Mouse (Mus musculus): ENCODE measurements around the gene Sdhaf1. TPM values are rescaled to one million over a fixed set of nuclear protein-coding genes. Genes with fewer than 3 reads are reported as not detected.

The Sdhaf1 gene
- total RNA-seq, 2 experiments from 2014 or later = 7.8 to 8.2 TPM

- intact Hi-C loops (cut with DNase I) = no loop called here
- DNase-seq (ENCODE audit: extremely low spot score in 1 of 2, low spot score in 2 of 2) = no peak
Observed at GRCm38 (mm10) chr7:30306083-30306779, 17.5 kb downstream of the Sdhaf1 start.

GRCm38 (mm10) chr7:30300914-30301313, 22.8 kb downstream of the Sdhaf1 start:
- intact Hi-C loops (cut with DNase I) = no loop called here
- no peak for DNase-seq (ENCODE audit: extremely low spot score in 1 of 2, low spot score in 2 of 2)

GRCm38 (mm10) chr7:30297266-30297665, 26.4 kb downstream of the Sdhaf1 start:
- intact Hi-C loops (cut with DNase I) = no loop called here
- DNase-seq (ENCODE audit: extremely low spot score in 1 of 2, low spot score in 2 of 2) = no peak

- no peak for DNase-seq (ENCODE audit: extremely low spot score in 1 of 2, low spot score in 2 of 2)
- intact Hi-C loops (cut with DNase I) = no loop called here
Observed at GRCm38 (mm10) chr7:30296816-30297215, 26.9 kb downstream of the Sdhaf1 start.

- intact Hi-C loops (cut with DNase I) = no loop called here
- peak in 1 of 2 experiments; percentile 48 for DNase-seq (ENCODE audit: extremely low spot score in 1 of 2, low spot score in 2 of 2)
Observed at GRCm38 (mm10) chr7:30295103-30295502, 28.6 kb downstream of the Sdhaf1 start.

GRCm38 (mm10) chr7:30294296-30294695, 29.4 kb downstream of the Sdhaf1 start:
- intact Hi-C loops (cut with DNase I) = loop anchor here (5.0 kb wide), 1 partner anchor 62 kb away; the partner anchor contains the start of genes Polr2i and Tbcb
- no peak for DNase-seq (ENCODE audit: extremely low spot score in 1 of 2, low spot score in 2 of 2)

- peak in 1 of 2 experiments; percentile 56 for DNase-seq (ENCODE audit: extremely low spot score in 1 of 2, low spot score in 2 of 2)
- intact Hi-C loops (cut with DNase I) = loop anchor here (5.0 kb wide), 1 partner anchor 61 kb away; the partner anchor contains the start of genes Polr2i and Tbcb
Observed at GRCm38 (mm10) chr7:30293795-30294194, 29.9 kb downstream of the Sdhaf1 start.

- peak; percentile 86 to 92 for DNase-seq (ENCODE audit: extremely low spot score in 1 of 2, low spot score in 2 of 2)
- intact Hi-C loops (cut with DNase I) = loop anchor here (5.0 kb wide), 1 partner anchor 59 kb away; the partner anchor contains the start of genes Polr2i and Tbcb
Observed at GRCm38 (mm10) chr7:30291215-30292131, 32.2 kb downstream of the Sdhaf1 start, which contains the start of gene Clip3. Gene Clip3 (plus strand): TSS chr7:30291728.

GRCm38 (mm10) chr7:30289714-30290399, 33.8 kb downstream of the Sdhaf1 start:
- intact Hi-C loops (cut with DNase I) = loop anchor here (5.0 kb wide), 1 partner anchor 58 kb away; the partner anchor contains the start of genes Polr2i and Tbcb
- peak in 1 of 2 experiments; percentile 65 for DNase-seq (ENCODE audit: extremely low spot score in 1 of 2, low spot score in 2 of 2)

GRCm38 (mm10) chr7:30289071-30289713, 34.5 kb downstream of the Sdhaf1 start:
- DNase-seq (ENCODE audit: extremely low spot score in 1 of 2, low spot score in 2 of 2) = no peak
- intact Hi-C loops (cut with DNase I) = no loop called here

- DNase-seq (ENCODE audit: extremely low spot score in 1 of 2, low spot score in 2 of 2) = no peak
- intact Hi-C loops (cut with DNase I) = no loop called here
Observed at GRCm38 (mm10) chr7:30288046-30288445, 35.6 kb downstream of the Sdhaf1 start.

GRCm38 (mm10) chr7:30286701-30287410, 36.8 kb downstream of the Sdhaf1 start:
- peak in 1 of 2 experiments; percentile 65 for DNase-seq (ENCODE audit: extremely low spot score in 1 of 2, low spot score in 2 of 2)
- intact Hi-C loops (cut with DNase I) = no loop called here

- no peak for DNase-seq (ENCODE audit: extremely low spot score in 1 of 2, low spot score in 2 of 2)
- intact Hi-C loops (cut with DNase I) = no loop called here
Observed at GRCm38 (mm10) chr7:30282740-30283139, 41.0 kb downstream of the Sdhaf1 start.

GRCm38 (mm10) chr7:30281522-30281921, 42.2 kb downstream of the Sdhaf1 start:
- intact Hi-C loops (cut with DNase I) = no loop called here

GRCm38 (mm10) chr7:30280670-30281138, 43.0 kb downstream of the Sdhaf1 start:
- DNase-seq (ENCODE audit: extremely low spot score in 1 of 2, low spot score in 2 of 2) = peak; percentile 88 to 94
- intact Hi-C loops (cut with DNase I) = no loop called here

More at GRCm38 (mm10) chr7:30281522-30281921, 42.2 kb downstream of the Sdhaf1 start:
- no peak for DNase-seq (ENCODE audit: extremely low spot score in 1 of 2, low spot score in 2 of 2)

GRCm38 (mm10) chr7:30279951-30280669, 43.6 kb downstream of the Sdhaf1 start, which contains the start of the genes Thap8 and Wdr62:
Gene Thap8 (plus strand): TSS chr7:30280094.
Gene Wdr62 (minus strand): TSS chr7:30280419.
- DNase-seq (ENCODE audit: extremely low spot score in 1 of 2, low spot score in 2 of 2) = peak; percentile 91 to 94
- intact Hi-C loops (cut with DNase I) = no loop called here

GRCm38 (mm10) chr7:30279536-30279935, 44.2 kb downstream of the Sdhaf1 start:
- no peak for DNase-seq (ENCODE audit: extremely low spot score in 1 of 2, low spot score in 2 of 2)
- intact Hi-C loops (cut with DNase I) = no loop called here

Measured in left cerebral cortex, postnatal 10 days (tissue).